Mouse (Mus musculus) urinary bladder, postnatal 4 days (tissue): Measurements from ENCODE around the gene Clcnkb.
A peak's percentile ranks its signal among the peaks of the same experiment; 100 is the strongest.

Experiments
- DNase-seq, 2 experiments: peaks; one replicate each; pipeline ENCODE4 v3.0.0; 2021 to 2022; ENCODE audit warnings: low spot score in 2 of 2

Gene Clcnkb

GRCm38 (mm10) chr4:141435974-141436373 lies 20.2 kb upstream of the Clcnkb start, which contains the start of gene Srarp:
Gene Srarp, minus strand, starts transcription at chr4:141436105.
- no peak for DNase-seq

- no peak for DNase-seq
Observed at GRCm38 (mm10) chr4:141433191-141433590, 17.4 kb upstream of the Clcnkb start.

GRCm38 (mm10) chr4:141432666-141433065 lies 16.9 kb upstream of the Clcnkb start:
- no peak for DNase-seq

- DNase-seq, result peak in 1 of 2 experiments; percentile 61
Observed at GRCm38 (mm10) chr4:141430997-141431396, 15.2 kb upstream of the Clcnkb start.

GRCm38 (mm10) chr4:141429847-141430246 lies 14.0 kb upstream of the Clcnkb start:
- DNase-seq, result peak in 1 of 2 experiments; percentile 71

- DNase-seq, result peak in 1 of 2 experiments; percentile 54
Observed at GRCm38 (mm10) chr4:141429381-141429780, 13.6 kb upstream of the Clcnkb start.

- DNase-seq, result no peak
Observed at GRCm38 (mm10) chr4:141427921-141428320, 12.1 kb upstream of the Clcnkb start.

- no peak for DNase-seq
Observed at GRCm38 (mm10) chr4:141426796-141427745, 11.3 kb upstream of the Clcnkb start.

- DNase-seq, result peak in 1 of 2 experiments; percentile 34
Observed at GRCm38 (mm10) chr4:141425484-141426479, 10.0 kb upstream of the Clcnkb start.

- no peak for DNase-seq
Observed at GRCm38 (mm10) chr4:141423691-141424431, 8.0 kb upstream of the Clcnkb start.

- DNase-seq, result no peak
Observed at GRCm38 (mm10) chr4:141423288-141423687, 7.5 kb upstream of the Clcnkb start.

- DNase-seq, result no peak
Observed at GRCm38 (mm10) chr4:141422841-141423240, 7.0 kb upstream of the Clcnkb start.

GRCm38 (mm10) chr4:141421423-141421822 lies 5.6 kb upstream of the Clcnkb start:
- peak in 1 of 2 experiments; percentile 70 for DNase-seq

GRCm38 (mm10) chr4:141420886-141421285 lies 5.1 kb upstream of the Clcnkb start:
- DNase-seq, result peak in 1 of 2 experiments; percentile 17

GRCm38 (mm10) chr4:141420192-141420829 lies 4.5 kb upstream of the Clcnkb start, which contains the start of gene Hspb7:
Gene Hspb7, plus strand, starts transcription at chr4:141420779.
- no peak for DNase-seq

GRCm38 (mm10) chr4:141419398-141420191 lies 3.8 kb upstream of the Clcnkb start:
- DNase-seq, result no peak

GRCm38 (mm10) chr4:141411430-141411992 lies 4.3 kb downstream of the Clcnkb start:
- DNase-seq, result no peak

GRCm38 (mm10) chr4:141408577-141408976 lies 7.2 kb downstream of the Clcnkb start:
- no peak for DNase-seq

- no peak for DNase-seq
Observed at GRCm38 (mm10) chr4:141406516-141407299, 9.1 kb downstream of the Clcnkb start.
